In the genomic region with DNA sequence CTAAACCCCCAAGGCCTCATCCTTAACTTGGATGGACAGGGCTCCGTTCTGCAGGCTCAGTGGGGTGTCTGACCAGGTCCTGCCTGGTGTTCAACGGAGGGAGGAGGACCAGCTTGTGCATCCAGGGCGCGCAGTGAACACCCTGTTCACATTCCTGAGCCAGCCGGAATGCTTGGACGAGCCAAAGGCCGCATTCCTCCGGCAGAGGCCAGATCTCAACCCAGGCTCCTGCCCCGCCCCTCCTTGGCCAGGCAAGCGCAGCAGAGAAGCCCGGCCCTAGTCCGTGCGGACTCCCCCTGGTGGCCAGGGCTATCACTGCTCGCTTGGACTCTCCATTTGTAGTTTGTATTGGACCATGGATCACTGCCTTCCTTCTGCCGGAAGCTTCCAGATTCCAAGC, we compare ENCODE assay signal across 7 mouse cellular contexts. TPM values are rescaled to one million over a fixed set of nuclear protein-coding genes. Genes with fewer than 3 reads are reported as not detected.
A peak's percentile ranks its signal among the peaks of the same experiment; 100 is the strongest.
DNase-seq lines count a peak whose midpoint lies in the region; ATAC-seq lines count a peak whose summit lies in the region.

No protein-coding gene starts in this region.

- no peaks in the 10 kb centered on the region for H3K27me3 ChIP-seq in intestine, embryonic 16.5 days (replicated peaks; ENCODE audit: control insufficient read depth, insufficient read depth, low read length)

- H3K36me3 ChIP-seq in intestine, embryonic 16.5 days (ENCODE audit: control insufficient read depth, insufficient read depth, low read length) = no peaks in the 10 kb centered on the region

- WGBS in intestine, embryonic 16.5 days = 6% methylated on average over 15 of the region's 15 CpGs

- no peak overlapping the region for H3K4me3 ChIP-seq in intestine, embryonic 16.5 days (ENCODE audit: low read length)

- intact Hi-C loops in left cerebral cortex, postnatal 25 days (cut with DNase I) = loop anchor here (1.0 to 2.0 kb wide), 2 partner anchors 53 to 62 kb away; no protein-coding TSS in a partner anchor

- no peaks in the 10 kb centered on the region for H3K9me3 ChIP-seq in intestine, embryonic 16.5 days (ENCODE audit: control insufficient read depth, low read length)

- H3K9ac ChIP-seq in intestine, embryonic 16.5 days (ENCODE audit: low read depth, low read length) = no peak overlapping the region

- no peak overlapping the region for H3K4me2 ChIP-seq in intestine, embryonic 16.5 days (ENCODE audit: low read depth, low read length)

- DNase-seq in adrenal gland, adult 2 months = peak; percentile 98
- DNase-seq in embryo, embryonic 10.5 days (ENCODE audit: low spot score) = peak; percentile 91
- peak; percentile 56 to 60 for DNase-seq in left cerebral cortex, postnatal 25 days (ENCODE audit: low spot score in 2 of 2)
- peak; percentile 91 for DNase-seq in mesoderm, embryonic 11.5 days (ENCODE audit: low read depth, low spot score)
- peak; percentile 15 for DNase-seq in spleen, adult 12 weeks (ENCODE audit: low spot score)

- peak overlapping the region; percentile 67 for H3K27ac ChIP-seq in intestine, embryonic 16.5 days (ENCODE audit: low read length)

- ATAC-seq in granulocyte monocyte progenitor cell, adult 5-6 weeks (replicated peaks; ENCODE audit: poor library complexity, severe bottlenecking) = peak; percentile 91
- peak; percentile 85 for ATAC-seq in intestine, embryonic 16.5 days

- peaks cover 32% of the 10 kb centered on the region for H3K4me1 ChIP-seq in intestine, embryonic 16.5 days (ENCODE audit: control insufficient read depth, insufficient read depth, low read length)

RNA-seq across cellular contexts. Expression of a gene that starts 55.2 kb away (rescaled TPM):
- 10 to 100 TPM; 53.8 to 71.2 TPM for total RNA-seq in adrenal gland, adult 2 months (2021)
- polyA plus RNA-seq in adrenal gland, adult 2 months (2012; rRNA removed) = 28.6 and 30.7 TPM in 2 replicates
- 2.9 and 4.4 TPM in 2 replicates for total RNA-seq in granulocyte monocyte progenitor cell, adult 5-6 weeks (2014; fragmentation: Nextera tagmentation)
- 0.10 and 0.95 TPM in 2 replicates for total RNA-seq in granulocyte monocyte progenitor cell, adult 5-6 weeks (2017)
- polyA plus RNA-seq in intestine, embryonic 16.5 days (2015; fragmentation: Nextera tagmentation; extraction: Ambion mirVana) = 13.5 and 14.4 TPM in 2 replicates
- 10 to 100 TPM; 32.7 to 38.4 TPM for total RNA-seq in left cerebral cortex, postnatal 25 days (2021)

Comparison
In these comparisons a context has a peak if more than half of its experiments do, and no peak if none do; other contexts are left out.
1. DNase-seq: peak in every context shown above with its lines; median percentile 98 in adrenal gland, adult 2 months; 91 in embryo, embryonic 10.5 days; 91 in mesoderm, embryonic 11.5 days; 58 in left cerebral cortex, postnatal 25 days; 15 in spleen, adult 12 weeks.
2. RNA of a gene that starts 55.2 kb away (total RNA-seq): 53.8 to 71.2 TPM in adrenal gland, adult 2 months and 32.7 to 38.4 TPM in left cerebral cortex, postnatal 25 days; 0.10 to 4.4 TPM in granulocyte monocyte progenitor cell, adult 5-6 weeks; every median in the first group is over 4 times any median in the second.